Mouse (Mus musculus) gastrocnemius, postnatal 10 days (tissue): ENCODE results near the gene Gpr171. TPM values are rescaled to one million over a fixed set of nuclear protein-coding genes. Genes with fewer than 3 reads are reported as not detected.

Experiments
- total RNA-seq, 2 experiments: library from RNA; stranded (reverse); gene quantifications; 2 replicates each; pipeline ENCODE4 v1.2.3; 2021

The Gpr171 gene
- total RNA-seq, 2 experiments from 2014 or later, result 0.09 TPM; not detected in 1

Other genes starting within 250 kb of the Gpr171 start
- not detected for gene Clrn1, start 216.5 kb downstream of the Gpr171 start, total RNA-seq
- gene Med12l, start 96.0 kb downstream of the Gpr171 start, total RNA-seq, result 1 to 10 TPM; 2.7 to 3.0 TPM
- 1 to 10 TPM; 2.5 TPM for gene P2ry14, start 51.8 kb upstream of the Gpr171 start, total RNA-seq
- gene Gpr87, start 93.3 kb upstream of the Gpr171 start, total RNA-seq, result not detected
- gene P2ry13, start 109.1 kb upstream of the Gpr171 start, total RNA-seq, result 1 to 10 TPM in 1 of 2 experiments, under 1 TPM in 1; 0.59 to 1.1 TPM
- gene P2ry12, start 161.1 kb upstream of the Gpr171 start, total RNA-seq, result 1 to 10 TPM; 2.4 to 2.9 TPM
- 10 to 100 TPM; 29.3 to 40.9 TPM for gene Igsf10, start 242.6 kb upstream of the Gpr171 start, total RNA-seq